Mouse (Mus musculus) ES-Bruce4 (cell line): ENCODE results near the gene Ccser1.

Experiments used
- CTCF ChIP-seq: IDR thresholded peaks from one replicate; pipeline ENCODE4 v1.8.1; 2011; ENCODE audit warnings: low read depth, low read length
- POLR2A ChIP-seq: IDR thresholded peaks from one replicate; pipeline ENCODE4 v1.8.1; 2011; ENCODE audit warnings: low read length; ENCODE audit not compliant: insufficient read depth

DNA sequence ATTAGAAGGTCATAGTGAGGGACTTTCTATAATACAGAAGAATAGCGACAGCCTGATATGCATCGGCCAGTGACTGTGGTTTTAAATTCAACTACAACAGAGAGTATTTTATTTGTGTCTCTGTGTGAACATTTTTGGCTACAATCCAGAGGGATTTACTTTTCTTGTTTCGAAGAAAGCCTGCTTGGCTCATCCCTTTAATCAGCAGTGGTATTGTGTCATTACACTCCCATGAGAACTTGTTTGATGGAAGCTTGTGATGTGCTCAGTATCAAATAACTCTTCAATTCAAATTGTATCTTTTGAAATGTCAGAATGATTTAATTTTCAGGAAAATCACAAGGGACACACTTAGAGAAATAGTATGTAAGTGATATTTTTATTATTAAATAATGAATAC, 342.0 kb downstream of the Ccser1 start:
- TF ChIP-seq POLR2A (no peak), CTCF (no peak)
